Mouse (Mus musculus): ENCODE data around the gene Mafb. TPM values are rescaled to one million over a fixed set of nuclear protein-coding genes. Genes with fewer than 3 reads are reported as not detected.

Gene Mafb
- polyA plus RNA-seq, 1 experiment = 0.24 TPM

DNA sequence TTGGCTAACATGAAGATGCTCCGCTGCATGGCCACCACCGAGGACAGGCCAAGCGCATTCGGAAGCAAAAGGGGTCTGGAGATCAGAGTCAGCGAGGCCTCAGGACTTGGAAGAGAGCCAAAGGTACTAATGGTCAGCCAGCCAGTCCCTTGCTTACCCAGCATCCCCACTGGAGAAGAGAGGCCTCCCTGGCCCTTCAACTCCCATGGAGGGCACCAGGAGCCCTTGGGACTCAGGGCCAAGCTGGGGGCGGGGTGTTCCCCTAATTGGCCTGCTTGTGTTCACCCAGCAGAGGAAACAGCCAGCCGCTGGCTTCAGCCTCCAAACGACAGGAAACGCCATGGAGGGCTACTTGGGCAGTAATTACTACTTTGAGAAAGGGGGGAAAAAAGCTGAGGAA is 38.0 kb downstream of the Mafb start:
- TF ChIP-seq EP300 (IDR thresholded peaks at IDR 0.05; ENCODE audit: insufficient read depth, low read depth, low read length) = no peak
- H3K9ac ChIP-seq (ENCODE audit: low read depth, poor library complexity, severe bottlenecking) = no peak overlapping the region
- H3K4me1 ChIP-seq (ENCODE audit: control insufficient read depth, insufficient read depth, low read length) = no peaks in the 10 kb centered on the region
- no peaks in the 10 kb centered on the region for H3K27me3 ChIP-seq (ENCODE audit: control insufficient read depth, insufficient read depth, low read length, poor library complexity, severe bottlenecking)
- no peak overlapping the region for H3K4me3 ChIP-seq (ENCODE audit: low read depth, low read length)
- no peak overlapping the region for H3K27ac ChIP-seq (ENCODE audit: insufficient read depth, low read length)
- H3K36me3 ChIP-seq (ENCODE audit: control insufficient read depth, insufficient read depth, low read length, poor library complexity, severe bottlenecking) = no peaks in the 10 kb centered on the region
- H3K9me3 ChIP-seq (replicated peaks; ENCODE audit: control insufficient read depth, insufficient read depth, low read length, poor library complexity, severe bottlenecking) = no peaks in the 10 kb centered on the region; the same call in 1 of the 2 replicates

DNA sequence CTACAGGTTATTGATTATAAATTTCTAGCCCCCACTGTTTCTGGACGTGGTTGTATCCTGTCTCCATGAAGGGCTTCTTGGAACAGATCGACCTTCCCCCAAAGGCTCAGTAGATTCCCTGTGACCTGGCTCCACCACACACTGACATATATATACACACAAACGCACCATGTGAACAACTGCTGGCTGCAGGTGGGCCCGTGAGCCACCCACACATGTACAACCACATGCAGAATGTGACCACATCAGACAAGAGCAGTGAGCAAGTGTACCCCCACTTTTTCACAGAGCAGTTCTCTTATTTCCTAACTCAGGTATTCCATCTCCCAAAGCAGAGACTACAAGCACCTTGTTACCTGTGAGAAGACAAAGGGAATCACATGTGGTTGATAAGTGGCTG is 39.1 kb downstream of the Mafb start:
- H3K27ac ChIP-seq (ENCODE audit: insufficient read depth, low read length) = no peak overlapping the region
- no peaks in the 10 kb centered on the region for H3K27me3 ChIP-seq (ENCODE audit: control insufficient read depth, insufficient read depth, low read length, poor library complexity, severe bottlenecking)
- TF ChIP-seq CTCF (IDR thresholded peaks at IDR 0.05; ENCODE audit: low read depth, low read length) (no peak), EP300 (IDR thresholded peaks at IDR 0.05; ENCODE audit: insufficient read depth, low read depth, low read length) (no peak), POLR2A (IDR thresholded peaks at IDR 0.05; ENCODE audit: insufficient read depth, low read length) (no peak)
- H3K4me3 ChIP-seq (ENCODE audit: low read depth, low read length) = no peak overlapping the region
- H3K36me3 ChIP-seq (ENCODE audit: control insufficient read depth, insufficient read depth, low read length, poor library complexity, severe bottlenecking) = no peaks in the 10 kb centered on the region
- H3K9me3 ChIP-seq (replicated peaks; ENCODE audit: control insufficient read depth, insufficient read depth, low read length, poor library complexity, severe bottlenecking) = no peaks in the 10 kb centered on the region; the same call in 1 of the 2 replicates
- H3K4me1 ChIP-seq (ENCODE audit: control insufficient read depth, insufficient read depth, low read length) = no peaks in the 10 kb centered on the region
- no peak overlapping the region for H3K9ac ChIP-seq (ENCODE audit: low read depth, poor library complexity, severe bottlenecking)

DNA sequence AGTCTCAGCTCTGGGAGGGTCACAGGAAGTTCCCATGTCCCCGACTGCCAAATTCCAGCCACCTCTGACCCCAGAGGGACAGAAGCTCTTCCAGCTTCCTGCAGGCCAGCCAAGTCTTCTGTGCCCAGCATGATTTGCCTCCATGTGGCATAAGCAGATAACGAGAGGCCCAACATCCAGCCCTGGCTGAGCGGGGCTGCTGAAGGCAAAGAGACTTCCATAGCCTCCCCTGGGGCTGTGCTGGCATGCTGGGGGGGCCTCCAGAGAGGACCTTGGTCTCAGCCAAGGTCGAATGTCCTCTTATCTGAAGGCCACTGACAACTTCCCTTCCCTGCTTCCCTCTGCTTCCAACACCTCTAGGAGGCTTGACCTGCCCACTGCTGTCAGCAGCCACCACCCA is 39.7 kb downstream of the Mafb start:
- Histone ChIP-seq H3K27me3 (ENCODE audit: control insufficient read depth, insufficient read depth, low read length, poor library complexity, severe bottlenecking) (no peaks in the 10 kb centered on the region), H3K36me3 (ENCODE audit: control insufficient read depth, insufficient read depth, low read length, poor library complexity, severe bottlenecking) (no peaks in the 10 kb centered on the region), H3K4me3 (ENCODE audit: low read depth, low read length) (no peak overlapping the region), H3K27ac (ENCODE audit: insufficient read depth, low read length) (no peak overlapping the region), H3K9ac (ENCODE audit: low read depth, poor library complexity, severe bottlenecking) (no peak overlapping the region), H3K9me3 (replicated peaks; ENCODE audit: control insufficient read depth, insufficient read depth, low read length, poor library complexity, severe bottlenecking) (no peaks in the 10 kb centered on the region; the same call in 1 of the 2 replicates), H3K4me1 (ENCODE audit: control insufficient read depth, insufficient read depth, low read length) (no peaks in the 10 kb centered on the region)
- TF ChIP-seq POLR2A (IDR thresholded peaks at IDR 0.05; ENCODE audit: insufficient read depth, low read length) (no peak), EP300 (IDR thresholded peaks at IDR 0.05; ENCODE audit: insufficient read depth, low read depth, low read length) (no peak), CTCF (IDR thresholded peaks at IDR 0.05; ENCODE audit: low read depth, low read length) (no peak)

DNA sequence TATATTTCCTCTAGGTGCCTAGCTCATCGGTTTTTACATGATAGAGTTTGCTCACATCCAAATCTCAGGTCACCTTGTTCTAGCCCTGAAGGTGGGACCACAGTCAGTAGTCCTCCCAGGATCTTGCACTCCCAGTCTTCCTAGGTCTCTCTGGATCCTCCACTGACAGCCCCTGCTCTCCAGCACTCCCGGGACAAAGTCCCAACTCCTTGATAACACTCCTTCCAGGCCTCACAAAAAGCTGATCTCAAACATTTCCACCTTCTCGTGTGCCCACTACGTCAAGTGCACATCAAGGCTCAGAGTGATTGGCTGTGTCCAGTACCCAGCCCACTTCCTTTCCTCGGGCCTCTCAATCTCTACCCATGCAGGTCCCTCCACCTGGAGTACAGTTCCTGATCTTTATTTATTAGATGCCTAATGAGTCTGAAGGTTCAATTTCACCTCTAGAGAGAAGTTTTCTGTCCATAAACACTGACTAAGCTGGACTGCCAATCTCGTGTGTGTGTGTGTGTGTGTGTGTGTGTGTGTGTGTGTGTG is 41.7 kb downstream of the Mafb start:
- no peak overlapping the region for H3K27ac ChIP-seq (ENCODE audit: insufficient read depth, low read length)
- H3K36me3 ChIP-seq (ENCODE audit: control insufficient read depth, insufficient read depth, low read length, poor library complexity, severe bottlenecking) = no peaks in the 10 kb centered on the region
- H3K4me1 ChIP-seq (ENCODE audit: control insufficient read depth, insufficient read depth, low read length) = no peaks in the 10 kb centered on the region
- H3K4me3 ChIP-seq (ENCODE audit: low read depth, low read length) = no peak overlapping the region
- no peaks in the 10 kb centered on the region; the same call in 1 of the 2 replicates for H3K9me3 ChIP-seq (replicated peaks; ENCODE audit: control insufficient read depth, insufficient read depth, low read length, poor library complexity, severe bottlenecking)
- H3K27me3 ChIP-seq (ENCODE audit: control insufficient read depth, insufficient read depth, low read length, poor library complexity, severe bottlenecking) = no peaks in the 10 kb centered on the region
- no peak overlapping the region for H3K9ac ChIP-seq (ENCODE audit: low read depth, poor library complexity, severe bottlenecking)
- TF ChIP-seq EP300 (IDR thresholded peaks at IDR 0.05; ENCODE audit: insufficient read depth, low read depth, low read length) (no peak), POLR2A (IDR thresholded peaks at IDR 0.05; ENCODE audit: insufficient read depth, low read length) (no peak), CTCF (IDR thresholded peaks at IDR 0.05; ENCODE audit: low read depth, low read length) (no peak)

DNA sequence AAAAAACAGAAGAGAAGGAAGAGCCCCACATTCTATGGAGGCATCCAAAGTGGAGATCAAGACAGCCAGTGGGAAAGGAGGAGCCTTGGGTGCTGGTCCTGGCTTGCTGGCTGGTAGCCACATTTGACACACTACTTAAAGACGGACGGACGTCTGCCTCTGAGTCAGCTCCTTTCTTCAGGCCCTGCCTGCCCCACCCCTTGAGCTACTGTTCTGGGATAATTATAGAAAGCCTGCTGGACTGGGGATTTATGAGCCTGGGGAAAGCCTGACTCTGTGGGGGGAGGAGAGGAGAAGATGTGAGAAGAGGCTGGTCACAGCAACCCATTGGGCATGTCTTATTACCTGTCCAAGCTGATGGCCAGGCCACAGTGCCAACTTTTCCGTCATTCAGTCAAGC is 45.0 kb downstream of the Mafb start:
- no peaks in the 10 kb centered on the region; the same call in none of the 2 replicates for H3K9me3 ChIP-seq (replicated peaks; ENCODE audit: control insufficient read depth, insufficient read depth, low read length, poor library complexity, severe bottlenecking)
- no peaks in the 10 kb centered on the region for H3K4me1 ChIP-seq (ENCODE audit: control insufficient read depth, insufficient read depth, low read length)
- no peaks in the 10 kb centered on the region for H3K36me3 ChIP-seq (ENCODE audit: control insufficient read depth, insufficient read depth, low read length, poor library complexity, severe bottlenecking)
- no peak for TF ChIP-seq CTCF (IDR thresholded peaks at IDR 0.05; ENCODE audit: low read depth, low read length)
- no peak for TF ChIP-seq POLR2A (IDR thresholded peaks at IDR 0.05; ENCODE audit: insufficient read depth, low read length)
- no peak for TF ChIP-seq EP300 (IDR thresholded peaks at IDR 0.05; ENCODE audit: insufficient read depth, low read depth, low read length)
- H3K9ac ChIP-seq (ENCODE audit: low read depth, poor library complexity, severe bottlenecking) = no peak overlapping the region
- no peaks in the 10 kb centered on the region for H3K27me3 ChIP-seq (ENCODE audit: control insufficient read depth, insufficient read depth, low read length, poor library complexity, severe bottlenecking)
- no peak overlapping the region for H3K4me3 ChIP-seq (ENCODE audit: low read depth, low read length)
- H3K27ac ChIP-seq (ENCODE audit: insufficient read depth, low read length) = no peak overlapping the region

DNA sequence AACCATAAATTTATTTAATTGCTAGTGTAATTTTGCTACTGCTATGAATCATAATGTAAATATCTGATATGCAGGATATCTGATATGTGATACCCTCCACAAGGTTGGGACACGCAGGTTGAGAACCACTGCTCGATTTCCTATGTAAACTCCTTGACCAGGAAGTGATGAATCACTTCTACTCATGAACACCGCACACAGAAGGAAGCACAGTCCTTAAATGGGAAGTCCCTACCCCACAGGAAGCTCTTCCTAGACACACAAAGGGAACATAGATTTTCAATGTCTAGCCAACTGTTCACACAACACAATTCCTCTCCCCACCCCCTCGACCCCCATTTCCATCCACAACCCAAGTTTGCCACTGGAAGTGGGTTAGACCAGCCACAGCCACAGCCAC is 48.6 kb downstream of the Mafb start:
- Histone ChIP-seq H3K27ac (ENCODE audit: insufficient read depth, low read length) (no peak overlapping the region), H3K9me3 (replicated peaks; ENCODE audit: control insufficient read depth, insufficient read depth, low read length, poor library complexity, severe bottlenecking) (no peaks in the 10 kb centered on the region; the same call in 1 of the 2 replicates), H3K9ac (ENCODE audit: low read depth, poor library complexity, severe bottlenecking) (no peak overlapping the region), H3K4me1 (ENCODE audit: control insufficient read depth, insufficient read depth, low read length) (no peaks in the 10 kb centered on the region), H3K4me3 (ENCODE audit: low read depth, low read length) (no peak overlapping the region), H3K36me3 (ENCODE audit: control insufficient read depth, insufficient read depth, low read length, poor library complexity, severe bottlenecking) (no peaks in the 10 kb centered on the region), H3K27me3 (ENCODE audit: control insufficient read depth, insufficient read depth, low read length, poor library complexity, severe bottlenecking) (no peaks in the 10 kb centered on the region)
- TF ChIP-seq CTCF (IDR thresholded peaks at IDR 0.05; ENCODE audit: low read depth, low read length) (no peak), EP300 (IDR thresholded peaks at IDR 0.05; ENCODE audit: insufficient read depth, low read depth, low read length) (no peak), POLR2A (IDR thresholded peaks at IDR 0.05; ENCODE audit: insufficient read depth, low read length) (no peak)

Other genes with a start within 250 kb of the Mafb start
- gene Gm826, start 32.9 kb downstream of the Mafb start, polyA plus RNA-seq (2011; ENCODE audit: insufficient read depth, insufficient read length, low read depth, missing spikeins) = not detected in 2 replicates